Mouse (Mus musculus) liver, embryonic 14.5 days (tissue): ENCODE data around the gene Lypd5.

Source experiments
- CTCF ChIP-seq: IDR thresholded peaks from 2 replicates; pipeline ENCODE4 v1.5.1; 2016; ENCODE audit warnings: antibody characterized with exemption, low read depth, control low read depth
- EP300 ChIP-seq: IDR thresholded peaks from 2 replicates; pipeline ENCODE4 v1.6.1; 2016; ENCODE audit warnings: antibody characterized with exemption, low read depth

DNA sequence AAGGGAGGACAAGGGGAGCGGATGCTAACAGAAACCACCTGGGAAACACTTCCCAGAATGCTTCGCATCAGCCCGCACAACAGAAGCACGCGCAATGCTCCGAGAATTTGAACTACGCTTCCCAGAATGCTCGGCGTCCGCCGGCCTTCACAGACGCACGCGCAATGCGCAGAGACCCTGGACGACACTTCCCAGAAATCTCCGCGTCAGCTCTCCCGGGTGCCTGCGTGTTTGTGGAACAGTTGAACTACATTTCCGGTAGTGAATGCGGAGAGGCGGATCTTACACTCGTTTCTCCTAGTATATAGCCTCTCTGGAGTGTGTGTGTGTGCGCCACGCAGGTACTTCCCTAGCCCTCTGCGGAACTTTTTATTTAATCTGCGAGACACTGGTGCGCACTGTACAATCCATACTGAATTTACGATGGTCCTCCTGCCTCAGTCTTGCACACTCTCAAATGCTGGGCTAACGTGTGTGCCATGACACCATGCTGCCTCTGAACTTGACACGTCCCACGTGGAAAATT is 32.4 kb upstream of the Lypd5 start, which contains the start of gene Zfp94:
- TF ChIP-seq CTCF: no peak
- no peak for TF ChIP-seq EP300
